Mouse (Mus musculus) kidney, embryonic 15.5 days (tissue): ENCODE data around the gene Coq2. TPM values are rescaled to one million over a fixed set of nuclear protein-coding genes. Genes with fewer than 3 reads are reported as not detected.

Experiments
- ATAC-seq: fragments of 200-750 bp; cut with Nextera tagmentation; replicated peaks from 2 replicates; pipeline ENCODE4 v1.8.0; 2017; ENCODE audit warnings: moderate TSS enrichment; ENCODE audit not compliant: low FRiP score
- H3K27ac ChIP-seq: fragments of 300-500 bp; sonication (generic); 2 replicates; pipeline ENCODE4 v1.5.1; 2015; ENCODE audit warnings: mild to moderate bottlenecking, inconsistent platforms
- H3K27me3 ChIP-seq: fragments of 300-500 bp; sonication (generic); 2 replicates; pipeline ENCODE4 v1.6.1; 2015; ENCODE audit warnings: inconsistent platforms
- H3K36me3 ChIP-seq: fragments of 300-500 bp; sonication (generic); 2 replicates; pipeline ENCODE4 v1.6.1; 2015; ENCODE audit warnings: inconsistent platforms
- H3K4me1 ChIP-seq: fragments of 300-500 bp; sonication (generic); 2 replicates; pipeline ENCODE4 v1.6.1; 2015; ENCODE audit warnings: inconsistent platforms
- H3K4me2 ChIP-seq: fragments of 300-500 bp; sonication (generic); 2 replicates; pipeline ENCODE4 v1.6.1; 2015; ENCODE audit warnings: moderate library complexity, mild to moderate bottlenecking, inconsistent platforms
- H3K4me3 ChIP-seq: fragments of 300-500 bp; sonication (generic); replicated peaks from 2 replicates; pipeline ENCODE4 v1.5.1; 2015; ENCODE audit warnings: mild to moderate bottlenecking, inconsistent platforms
- H3K9ac ChIP-seq: fragments of 300-500 bp; sonication (generic); 2 replicates; pipeline ENCODE4 v1.6.1; 2015; ENCODE audit warnings: mild to moderate bottlenecking, inconsistent platforms
- H3K9me3 ChIP-seq: fragments of 300-500 bp; sonication (generic); replicated peaks from 2 replicates; pipeline ENCODE4 v1.6.1; 2016; ENCODE audit warnings: inconsistent platforms
- WGBS: fragments of 180-500 bp; shearing (Covaris S2); methylation state at CpG from one replicate; pipeline ENCODE4 v1.1.7; 2015; ENCODE audit warnings: mixed read lengths; 5-methylcytosine and 5-hydroxymethylcytosine counted together
- polyA plus RNA-seq: library from polyadenylated mRNA; unstranded; fragments of >200 nt; fragmentation: Nextera tagmentation; extraction: Ambion mirVana; gene quantifications from 2 replicates; pipeline ENCODE4 v1.2.1, GENCODE M21; 2015

Gene Coq2
- 60.8 and 62.5 TPM in 2 replicates for polyA plus RNA-seq

GRCm38 (mm10) chr5:100674711-100675376, at the start of gene Coq2:
TSS of gene Coq2 (minus strand) at chr5:100675140.
- H3K4me3 ChIP-seq, result peak within 1 kb of the TSS; percentile 81
- WGBS, result 10% methylated on average over 17 of the region's 17 CpGs
- ATAC-seq, result peak; percentile 72

DNA sequence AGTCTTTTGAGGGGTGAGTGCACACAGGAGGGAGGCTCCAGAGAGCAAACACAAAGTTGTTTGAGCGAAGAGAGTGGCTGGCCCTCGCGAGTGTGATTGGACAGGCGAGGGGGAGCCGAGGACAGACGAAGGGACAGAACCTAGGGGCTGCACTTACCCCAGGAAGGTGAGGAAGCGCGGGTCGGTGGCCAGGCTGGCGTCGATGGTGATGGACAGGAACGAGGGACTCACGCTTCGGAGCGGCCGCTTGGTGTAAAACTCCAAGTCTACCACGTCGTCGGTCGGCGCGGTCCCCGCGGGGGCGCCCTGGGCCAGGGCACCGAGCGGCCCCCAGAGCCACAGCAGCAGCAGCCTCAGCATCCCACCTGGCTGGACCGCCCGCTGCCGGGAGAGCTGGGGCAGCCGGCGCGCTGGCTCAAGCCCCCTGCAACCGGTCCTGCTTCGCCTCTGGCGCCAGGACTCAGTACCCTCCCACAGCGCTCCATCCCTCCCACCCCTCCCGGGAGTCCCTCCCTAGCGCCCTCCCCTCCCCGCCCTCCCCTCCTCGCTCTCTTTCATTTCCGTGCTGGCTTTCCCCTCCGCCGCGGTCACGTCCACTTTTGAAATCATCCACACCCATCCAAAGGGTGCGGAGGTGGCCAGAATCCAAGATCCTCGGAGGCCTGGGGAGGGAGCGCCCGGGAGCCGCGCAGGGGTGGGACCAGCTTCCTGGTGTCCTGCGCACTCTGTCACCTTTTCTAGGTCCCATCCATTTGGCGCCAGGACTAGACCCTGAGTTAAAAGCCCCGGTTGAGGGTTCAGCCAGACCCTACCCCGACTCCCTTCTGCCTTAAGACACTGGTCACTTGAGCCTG, 44.5 kb upstream of the Coq2 start, which contains the start of gene Hpse:
Gene Hpse, minus strand, starts transcription at position 482 of the 854 bp plus-strand sequence.
- H3K4me1 ChIP-seq, result peaks cover 17% of the 10 kb centered on the region

More at GRCm38 (mm10) chr5:100674711-100675376, at the start of gene Coq2:
- H3K36me3 ChIP-seq, result peaks cover 12% of the 10 kb centered on the region
- H3K9me3 ChIP-seq, result no peaks in the 10 kb centered on the region
- H3K27me3 ChIP-seq, result peaks cover 3% of the 10 kb centered on the region; the same call in 1 of the 2 replicates
- peak within 1 kb of the TSS; percentile 83 for H3K9ac ChIP-seq
- peak within 1 kb of the TSS; percentile 77 for H3K4me2 ChIP-seq
- peaks cover 23% of the 10 kb centered on the region for H3K4me1 ChIP-seq
- H3K27ac ChIP-seq, result peak within 1 kb of the TSS; percentile 82

DNA sequence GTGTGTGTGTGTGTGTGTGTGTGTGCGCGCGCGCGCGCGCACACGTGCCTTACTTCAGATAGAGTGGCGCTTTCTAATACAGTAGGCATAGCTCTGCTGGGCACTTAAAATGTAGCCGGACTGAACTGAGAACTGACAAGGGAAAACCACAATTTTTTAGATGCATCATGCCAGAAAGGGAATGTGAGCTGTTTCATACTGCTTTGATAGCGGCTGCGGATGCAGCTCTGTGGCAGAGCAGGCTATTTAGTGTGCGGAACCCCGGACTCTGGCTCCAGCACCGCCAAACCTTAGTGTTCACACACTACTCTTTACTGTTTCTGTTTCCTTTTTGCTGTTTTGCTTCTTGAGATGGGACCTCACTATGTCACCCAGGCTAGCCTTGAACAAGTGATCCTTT, 41.8 kb upstream of the Coq2 start:
- Histone ChIP-seq H3K9ac (no peak overlapping the region), H3K4me2 (no peak overlapping the region), H3K4me3 (no peak overlapping the region), H3K4me1 (peaks cover 17% of the 10 kb centered on the region), H3K27ac (no peak overlapping the region), H3K27me3 (peaks cover 17% of the 10 kb centered on the region), H3K36me3 (no peaks in the 10 kb centered on the region), H3K9me3 (no peaks in the 10 kb centered on the region)
- ATAC-seq, result no peak
- 88% methylated on average over 15 of the region's 15 CpGs for WGBS

More for the DNA sequence above, 44.5 kb upstream of the Coq2 start, which contains the start of gene Hpse:
- Histone ChIP-seq H3K4me3 (peak within 1 kb of the TSS; percentile 58), H3K9me3 (no peaks in the 10 kb centered on the region), H3K36me3 (no peaks in the 10 kb centered on the region), H3K27ac (no peak within 1 kb of the TSS), H3K9ac (peak within 1 kb of the TSS; percentile 51), H3K4me2 (peak within 1 kb of the TSS; percentile 99), H3K27me3 (peaks cover 17% of the 10 kb centered on the region)
- ATAC-seq, result peak; percentile 81
- under 1% methylated on average over 53 of the region's 56 CpGs for WGBS

DNA sequence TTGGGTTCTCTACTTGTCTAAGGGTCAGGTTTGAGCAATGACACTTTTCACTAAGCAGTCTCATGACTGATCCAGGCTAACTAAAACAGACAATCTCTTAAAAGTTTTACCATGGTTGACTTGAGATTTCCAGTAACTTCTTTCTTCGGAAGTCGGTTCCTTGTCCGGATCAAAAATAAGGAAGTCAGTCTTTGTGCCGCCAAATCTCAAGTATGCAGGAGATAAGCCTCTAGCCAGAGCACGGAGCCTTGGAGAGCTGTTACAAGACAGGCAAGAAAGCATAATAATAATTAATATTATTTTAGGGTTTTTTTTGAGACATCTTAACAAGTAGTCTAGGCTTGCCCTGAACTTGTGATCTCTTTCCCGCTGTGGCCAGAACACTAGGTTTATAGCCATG, 36.3 kb upstream of the Coq2 start:
- no peak for ATAC-seq
- H3K36me3 ChIP-seq, result no peaks in the 10 kb centered on the region
- H3K4me3 ChIP-seq, result no peak overlapping the region
- no peak overlapping the region for H3K9ac ChIP-seq
- H3K27me3 ChIP-seq, result no peaks in the 10 kb centered on the region
- no peaks in the 10 kb centered on the region for H3K9me3 ChIP-seq
- WGBS, result 89% methylated on average over 6 of the region's 6 CpGs
- H3K4me2 ChIP-seq, result no peak overlapping the region
- H3K27ac ChIP-seq, result no peak overlapping the region
- 0 out of 2 replicates have a peak, but pooled peaks cover 5% of the 10 kb centered on the region for H3K4me1 ChIP-seq

GRCm38 (mm10) chr5:100710012-100710411, 35.1 kb upstream of the Coq2 start:
- 0 out of 2 replicates have a peak, but pooled peaks cover 5% of the 10 kb centered on the region for H3K4me1 ChIP-seq
- no peak overlapping the region for H3K27ac ChIP-seq
- H3K36me3 ChIP-seq, result no peaks in the 10 kb centered on the region
- H3K27me3 ChIP-seq, result no peaks in the 10 kb centered on the region
- no peak overlapping the region for H3K4me2 ChIP-seq
- WGBS, result 56% methylated on average over 2 of the region's 2 CpGs
- H3K9ac ChIP-seq, result no peak overlapping the region
- no peak for ATAC-seq
- no peaks in the 10 kb centered on the region for H3K9me3 ChIP-seq
- no peak overlapping the region for H3K4me3 ChIP-seq

GRCm38 (mm10) chr5:100709035-100709434, 34.1 kb upstream of the Coq2 start:
- Histone ChIP-seq H3K4me2 (no peak overlapping the region), H3K4me1 (0 out of 2 replicates have a peak, but pooled peaks cover 5% of the 10 kb centered on the region), H3K9ac (no peak overlapping the region), H3K36me3 (no peaks in the 10 kb centered on the region), H3K4me3 (no peak overlapping the region), H3K9me3 (no peaks in the 10 kb centered on the region), H3K27me3 (no peaks in the 10 kb centered on the region), H3K27ac (no peak overlapping the region)
- WGBS, result 87% methylated on average over 6 of the region's 6 CpGs
- ATAC-seq, result no peak

DNA sequence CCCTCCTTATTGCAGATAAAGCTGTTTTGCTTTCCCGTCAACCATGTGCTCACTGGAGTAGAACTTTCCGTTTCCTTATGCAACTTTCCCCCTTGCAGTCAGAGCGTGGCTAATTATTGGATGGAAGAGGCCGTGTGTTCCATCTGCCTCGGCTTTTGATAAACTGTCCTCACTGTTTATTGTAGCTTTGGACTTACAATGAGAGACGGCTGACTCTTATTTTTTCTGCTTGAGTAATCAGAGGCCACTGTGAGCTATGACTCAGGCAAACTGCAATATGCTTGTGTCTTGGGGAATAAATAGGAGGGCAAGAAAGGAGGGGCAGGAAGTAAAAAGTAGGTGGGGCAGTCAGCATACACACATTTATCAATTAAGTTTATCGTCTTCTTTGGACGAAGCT, 31.7 kb upstream of the Coq2 start:
- no peak for ATAC-seq
- 42% methylated on average over 8 of the region's 8 CpGs for WGBS
- Histone ChIP-seq H3K36me3 (no peaks in the 10 kb centered on the region), H3K4me1 (0 out of 2 replicates have a peak, but pooled peaks cover 5% of the 10 kb centered on the region), H3K9ac (no peak overlapping the region), H3K9me3 (no peaks in the 10 kb centered on the region), H3K4me3 (no peak overlapping the region), H3K27me3 (no peaks in the 10 kb centered on the region), H3K4me2 (no peak overlapping the region), H3K27ac (no peak overlapping the region)

GRCm38 (mm10) chr5:100704272-100704671, 29.3 kb upstream of the Coq2 start:
- 0 out of 2 replicates have a peak, but pooled peaks cover 5% of the 10 kb centered on the region for H3K4me1 ChIP-seq
- H3K4me2 ChIP-seq, result no peak overlapping the region
- H3K9ac ChIP-seq, result no peak overlapping the region
- H3K4me3 ChIP-seq, result no peak overlapping the region
- no peaks in the 10 kb centered on the region for H3K9me3 ChIP-seq
- H3K36me3 ChIP-seq, result no peaks in the 10 kb centered on the region
- H3K27me3 ChIP-seq, result no peaks in the 10 kb centered on the region
- no peak for ATAC-seq
- WGBS, result 92% methylated on average over 2 of the region's 2 CpGs
- H3K27ac ChIP-seq, result no peak overlapping the region

- no peak for ATAC-seq
- H3K4me3 ChIP-seq, result no peak overlapping the region
- H3K4me1 ChIP-seq, result 0 out of 2 replicates have a peak, but pooled peaks cover 5% of the 10 kb centered on the region
- H3K36me3 ChIP-seq, result no peaks in the 10 kb centered on the region
- H3K9me3 ChIP-seq, result no peaks in the 10 kb centered on the region
- H3K4me2 ChIP-seq, result no peak overlapping the region
- no peak overlapping the region for H3K27ac ChIP-seq
- H3K27me3 ChIP-seq, result no peaks in the 10 kb centered on the region
- H3K9ac ChIP-seq, result no peak overlapping the region
- 93% methylated on average over 3 of the region's 3 CpGs for WGBS
Measured at GRCm38 (mm10) chr5:100702325-100702724, 27.4 kb upstream of the Coq2 start.

DNA sequence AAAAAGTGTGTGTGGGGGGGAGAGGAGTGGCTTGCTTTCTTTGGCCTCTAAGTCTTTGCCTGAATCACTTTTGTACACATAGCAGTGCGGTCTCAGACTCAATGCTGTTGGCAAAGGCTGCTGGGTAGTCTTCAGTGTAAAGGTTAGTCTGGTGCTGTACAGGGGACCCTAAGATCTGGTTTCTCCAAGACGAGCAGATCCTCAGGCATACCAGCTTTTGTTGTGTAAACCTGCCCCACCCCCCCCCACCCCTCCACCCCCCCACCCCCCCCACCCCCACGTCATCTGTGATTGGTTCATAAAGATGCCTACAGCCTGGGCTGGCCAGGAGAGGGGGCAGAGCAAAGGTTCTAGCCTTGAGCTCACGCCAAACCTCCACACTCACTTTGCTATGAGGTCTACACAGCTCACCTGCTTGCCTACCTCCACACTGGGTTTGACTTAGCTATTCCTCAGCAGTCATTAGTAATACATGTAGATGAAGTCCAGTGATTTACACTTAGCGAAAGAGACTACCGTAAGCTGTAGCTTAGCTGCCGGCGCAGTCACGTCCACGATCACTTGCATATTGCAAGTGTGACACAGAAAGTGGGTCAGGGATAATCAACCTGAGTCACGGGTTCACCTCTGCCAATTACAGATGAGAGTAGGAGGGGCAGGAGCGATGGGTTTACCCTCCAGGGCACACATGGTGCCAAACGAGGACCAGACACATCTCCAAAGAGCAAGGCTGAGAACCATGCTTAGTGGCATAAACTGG, 26.1 kb upstream of the Coq2 start:
- no peak for ATAC-seq
- Histone ChIP-seq H3K27ac (no peak overlapping the region), H3K9me3 (no peaks in the 10 kb centered on the region), H3K4me1 (no peaks in the 10 kb centered on the region), H3K36me3 (no peaks in the 10 kb centered on the region), H3K4me3 (no peak overlapping the region), H3K9ac (no peak overlapping the region), H3K4me2 (no peak overlapping the region), H3K27me3 (no peaks in the 10 kb centered on the region)
- 82% methylated on average over 13 of the region's 13 CpGs for WGBS

GRCm38 (mm10) chr5:100697886-100698285, 22.9 kb upstream of the Coq2 start:
- Histone ChIP-seq H3K27ac (no peak overlapping the region), H3K9ac (no peak overlapping the region), H3K27me3 (no peaks in the 10 kb centered on the region), H3K4me1 (no peaks in the 10 kb centered on the region), H3K4me3 (no peak overlapping the region), H3K4me2 (no peak overlapping the region), H3K36me3 (no peaks in the 10 kb centered on the region), H3K9me3 (no peaks in the 10 kb centered on the region)
- WGBS, result 66% methylated on average over 2 of the region's 2 CpGs
- no peak for ATAC-seq
